Mouse (Mus musculus) bone marrow macrophage, adult 2 months (primary cell): ENCODE results near the gene Nkapl. TPM values are rescaled to one million over a fixed set of nuclear protein-coding genes. Genes with fewer than 3 reads are reported as not detected.

ENCODE experiments used
- H3K27ac ChIP-seq: 2 replicates; pipeline ENCODE4 v1.5.1; 2012; ENCODE audit warnings: low read depth, low read length; ENCODE audit not compliant: insufficient read depth
- H3K4me1 ChIP-seq: 2 replicates; pipeline ENCODE4 v1.6.1; 2012; ENCODE audit warnings: low read length; ENCODE audit not compliant: control insufficient read depth, insufficient read depth
- H3K4me3 ChIP-seq: 2 replicates; pipeline ENCODE4 v1.5.1; 2012; ENCODE audit warnings: mild to moderate bottlenecking, low read length, moderate library complexity; ENCODE audit not compliant: insufficient read depth
- CTCF ChIP-seq: IDR thresholded peaks from 2 replicates; pipeline ENCODE4 v1.5.1; 2012; ENCODE audit warnings: low read depth, mild to moderate bottlenecking, low read length, moderate library complexity
- POLR2A ChIP-seq: IDR thresholded peaks from 2 replicates; pipeline ENCODE4 v1.6.1; 2012; ENCODE audit warnings: mild to moderate bottlenecking, low read depth, low read length, borderline replicate concordance
- polyA plus RNA-seq: library from polyadenylated mRNA; stranded (reverse); fragments of >200 nt; gene quantifications from 2 replicates; pipeline ENCODE4 v1.2.4, GENCODE M21; 2012; ENCODE audit not compliant: missing spikeins, insufficient read depth, insufficient read length

Nkapl gene
- polyA plus RNA-seq, 1 experiment, result 1.3 TPM

DNA sequence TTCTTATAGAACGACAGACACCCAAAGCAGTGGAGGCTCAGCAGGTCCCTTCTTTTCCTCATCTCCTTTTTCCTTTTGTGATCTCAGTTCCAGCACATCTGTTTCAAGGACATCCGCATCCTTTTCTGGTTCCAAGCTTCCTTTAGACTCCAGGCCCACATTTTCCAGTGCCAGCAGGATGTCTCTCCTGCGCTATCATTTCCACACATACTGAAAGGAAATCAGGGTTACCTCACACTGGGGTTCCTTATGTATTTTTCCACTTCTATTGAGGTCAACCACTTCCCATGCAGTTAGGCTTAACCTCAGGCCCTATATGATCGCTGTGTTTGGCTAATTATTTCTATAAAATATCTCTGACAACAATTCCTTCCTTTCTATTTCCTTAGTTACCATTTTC, 32.8 kb downstream of the Nkapl start:
- Histone ChIP-seq H3K4me1 (peaks cover 2% of the 10 kb centered on the region), H3K27ac (no peak overlapping the region), H3K4me3 (no peak overlapping the region)
- TF ChIP-seq POLR2A (no peak), CTCF (no peak)

DNA sequence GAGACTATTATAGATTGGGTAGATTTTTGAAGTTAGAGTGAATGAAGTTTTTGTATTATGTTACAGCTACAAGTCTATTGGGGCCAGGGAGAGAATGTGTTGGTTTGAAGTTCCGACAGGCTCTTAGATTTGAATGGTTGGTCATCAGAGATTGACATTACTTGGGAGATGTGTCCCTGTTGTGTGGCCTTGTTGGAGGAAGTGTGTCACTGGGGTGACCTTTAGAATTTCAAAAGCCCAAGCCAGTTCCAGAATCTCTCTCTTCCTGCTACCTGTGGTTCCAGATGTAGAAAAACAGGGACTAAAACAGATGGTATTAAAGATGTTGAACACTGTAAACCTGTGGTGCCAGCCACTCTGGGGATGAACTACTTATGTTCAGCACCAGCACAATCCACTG, 40.7 kb downstream of the Nkapl start:
- no peak overlapping the region for H3K4me3 ChIP-seq
- TF ChIP-seq CTCF (no peak), POLR2A (no peak)
- no peaks in the 10 kb centered on the region for H3K4me1 ChIP-seq
- H3K27ac ChIP-seq, result no peak overlapping the region

DNA sequence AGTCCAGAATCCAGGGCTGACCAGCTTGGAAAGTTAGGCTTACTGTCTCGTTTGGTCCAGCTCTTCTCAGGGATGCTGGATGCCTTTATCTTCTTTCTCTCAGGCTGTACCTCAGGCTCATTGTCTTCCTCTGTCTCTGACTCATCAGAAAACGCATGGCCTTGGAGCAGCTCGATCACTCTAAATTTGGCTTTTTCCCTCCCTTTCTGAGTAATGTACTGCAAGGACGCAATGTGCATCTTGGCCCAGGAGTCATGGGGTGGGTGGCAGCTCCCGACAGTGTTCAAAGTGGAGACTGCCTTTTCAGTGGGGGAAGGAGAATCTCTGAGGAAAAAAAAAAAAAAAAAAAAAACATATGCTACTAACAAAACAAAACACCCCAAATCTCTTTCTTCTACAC, 45.0 kb downstream of the Nkapl start:
- Histone ChIP-seq H3K27ac (no peak overlapping the region), H3K4me1 (no peaks in the 10 kb centered on the region), H3K4me3 (no peak overlapping the region)
- no peak for TF ChIP-seq CTCF
- TF ChIP-seq POLR2A, result no peak

DNA sequence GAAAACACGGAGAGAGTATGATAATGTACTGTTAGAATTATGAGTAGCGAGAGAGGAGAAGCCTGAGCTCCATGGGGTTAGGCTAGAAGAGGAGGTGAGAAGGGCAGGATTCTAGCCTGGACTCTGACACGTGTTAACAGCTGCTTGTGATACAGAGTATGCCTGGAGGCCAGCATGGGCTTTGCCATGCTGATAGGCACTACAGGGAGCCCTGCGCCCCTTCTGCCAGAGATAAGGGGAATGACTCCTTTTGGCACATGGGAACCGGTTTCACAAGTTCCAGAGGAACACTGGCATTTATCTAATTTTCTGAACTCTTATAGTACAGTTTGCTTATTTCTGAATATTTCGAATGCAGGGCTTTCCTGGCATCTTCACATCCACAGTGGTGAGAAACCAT, 49.4 kb downstream of the Nkapl start:
- Histone ChIP-seq H3K4me3 (no peak overlapping the region), H3K4me1 (no peaks in the 10 kb centered on the region), H3K27ac (no peak overlapping the region)
- TF ChIP-seq POLR2A (no peak), CTCF (no peak)

DNA sequence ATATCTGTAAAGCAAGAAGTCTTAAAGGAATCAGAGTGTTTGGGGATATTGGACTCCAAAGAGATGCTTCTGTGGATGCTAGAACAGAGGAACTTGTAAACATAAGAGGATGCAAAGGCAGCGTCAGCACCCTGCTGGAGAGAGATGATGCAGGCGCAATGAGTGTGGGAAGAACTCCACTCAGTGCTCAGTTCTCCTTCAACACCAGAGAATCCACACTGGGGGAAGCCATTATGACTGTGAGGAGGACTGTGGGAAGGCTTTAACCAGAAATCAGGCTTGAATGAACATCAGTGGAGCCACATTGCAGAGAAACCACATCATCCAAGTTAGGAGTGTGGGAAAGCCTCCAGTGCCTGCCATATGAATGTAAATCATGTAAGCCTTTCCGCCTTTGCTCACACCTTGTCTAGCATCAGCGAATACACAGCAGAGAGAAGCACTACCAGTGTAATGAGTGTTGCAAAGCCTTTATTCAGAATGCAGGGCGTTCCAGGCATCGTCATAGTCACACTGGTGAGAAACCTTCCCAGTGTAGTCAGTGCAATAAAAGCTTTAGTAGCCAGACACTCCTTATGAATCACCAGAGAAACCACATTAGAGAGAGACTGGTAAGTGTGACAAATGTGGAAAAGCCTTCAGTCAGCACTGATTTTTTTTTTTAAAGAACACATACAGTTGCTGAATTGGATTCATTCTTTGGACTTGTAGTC, 50.9 kb downstream of the Nkapl start:
- H3K27ac ChIP-seq, result no peak overlapping the region
- no peak overlapping the region for H3K4me3 ChIP-seq
- H3K4me1 ChIP-seq, result no peaks in the 10 kb centered on the region
- TF ChIP-seq POLR2A, result no peak

Other genes with a start within 250 kb of the Nkapl start
- not detected in 2 replicates for gene Gpx5, start 175.8 kb downstream of the Nkapl start, polyA plus RNA-seq
- gene Gpx6, start 156.4 kb downstream of the Nkapl start, polyA plus RNA-seq, result not detected in 2 replicates
- gene Olfr1367, start 121.6 kb downstream of the Nkapl start, polyA plus RNA-seq, result not detected in 2 replicates
- 5.7 and 7.1 TPM in 2 replicates for gene Zscan12, start 105.7 kb downstream of the Nkapl start, polyA plus RNA-seq
- 54.9 and 59.3 TPM in 2 replicates for gene Zkscan3, start 65.8 kb downstream of the Nkapl start, polyA plus RNA-seq
- 0.17 and 0.65 TPM in 2 replicates for gene Pgbd1, start 27.5 kb downstream of the Nkapl start, polyA plus RNA-seq
- 44.4 and 50.9 TPM in 2 replicates for gene Zscan26, start 14.8 kb downstream of the Nkapl start, polyA plus RNA-seq
- gene Zkscan4, start 10.4 kb upstream of the Nkapl start, polyA plus RNA-seq, result 1.5 and 2.6 TPM in 2 replicates
- gene Gm10065, start 10.9 kb upstream of the Nkapl start, polyA plus RNA-seq, result not detected in 2 replicates
- gene AK157302, start 26.7 kb upstream of the Nkapl start, polyA plus RNA-seq, result 0.34 TPM in 1 of 2 replicates, not detected in the other
- gene Gm11273, start 32.9 kb upstream of the Nkapl start, polyA plus RNA-seq, result 5.1 and 18.9 TPM in 2 replicates
- gene Zkscan8, start 62.6 kb upstream of the Nkapl start, polyA plus RNA-seq, result 5.6 and 5.8 TPM in 2 replicates
- gene Olfr1366, start 74.3 kb upstream of the Nkapl start, polyA plus RNA-seq, result not detected in 2 replicates
- not detected in 2 replicates for gene Olfr1535, start 91.4 kb upstream of the Nkapl start, polyA plus RNA-seq
- gene Olfr1364, start 113.2 kb upstream of the Nkapl start, polyA plus RNA-seq, result not detected in 2 replicates
- gene Olfr1362, start 145.5 kb upstream of the Nkapl start, polyA plus RNA-seq, result not detected in 2 replicates
- gene Olfr11, start 174.0 kb upstream of the Nkapl start, polyA plus RNA-seq, result not detected in 2 replicates
- gene Olfr1361, start 194.9 kb upstream of the Nkapl start, polyA plus RNA-seq, result 0.48 TPM in 1 of 2 replicates, not detected in the other
- gene Olfr1360, start 208.9 kb upstream of the Nkapl start, polyA plus RNA-seq, result not detected in 2 replicates
- gene Olfr1359, start 229.6 kb upstream of the Nkapl start, polyA plus RNA-seq, result not detected in 2 replicates
- not detected in 2 replicates for gene Hist1h2bl, start 247.6 kb upstream of the Nkapl start, polyA plus RNA-seq
- 4.0 TPM in 1 of 2 replicates, not detected in the other for gene Hist1h2ai, start 247.9 kb upstream of the Nkapl start, polyA plus RNA-seq
- gene Hist1h3h, start 249.2 kb upstream of the Nkapl start, polyA plus RNA-seq, result 6.9 TPM in 1 of 2 replicates, not detected in the other